Mouse (Mus musculus) heart, embryonic 11.5 days (tissue): ENCODE data around the gene Gm9747. TPM values are rescaled to one million over a fixed set of nuclear protein-coding genes. Genes with fewer than 3 reads are reported as not detected.

ENCODE experiments used
- ATAC-seq: fragments of 200-750 bp; cut with Nextera tagmentation; replicated peaks from 2 replicates; pipeline ENCODE4 v1.8.0; 2017; ENCODE audit warnings: moderate library complexity; ENCODE audit not compliant: insufficient number of reproducible peaks, low FRiP score, low TSS enrichment
- H3K27ac ChIP-seq: fragments of 300-500 bp; sonication (generic); 2 replicates; pipeline ENCODE4 v1.5.1; 2014; ENCODE audit warnings: mild to moderate bottlenecking, low read depth, low read length
- H3K27me3 ChIP-seq: fragments of 300-500 bp; sonication (generic); 2 replicates; pipeline ENCODE4 v1.6.1; 2014; ENCODE audit warnings: mild to moderate bottlenecking, low read length, mixed read lengths; ENCODE audit not compliant: control insufficient read depth, insufficient read depth
- H3K36me3 ChIP-seq: fragments of 300-500 bp; sonication (generic); 2 replicates; pipeline ENCODE4 v1.6.1; 2014; ENCODE audit warnings: mild to moderate bottlenecking, low read length, moderate library complexity, mixed read lengths; ENCODE audit not compliant: control insufficient read depth, insufficient read depth
- H3K4me1 ChIP-seq: fragments of 300-500 bp; sonication (generic); 2 replicates; pipeline ENCODE4 v1.6.1; 2014; ENCODE audit warnings: low read length; ENCODE audit not compliant: control insufficient read depth, insufficient read depth
- H3K4me2 ChIP-seq: fragments of 300-500 bp; sonication (generic); 2 replicates; pipeline ENCODE4 v1.6.1; 2014; ENCODE audit warnings: mild to moderate bottlenecking, moderate library complexity
- H3K4me3 ChIP-seq: fragments of 300-500 bp; sonication (generic); 2 replicates; pipeline ENCODE4 v1.5.1; 2014; ENCODE audit warnings: low read depth, low read length
- H3K9ac ChIP-seq: fragments of 300-500 bp; sonication (generic); 2 replicates; pipeline ENCODE4 v1.6.1; 2014; ENCODE audit warnings: mild to moderate bottlenecking, low read depth, low read length, moderate library complexity
- H3K9me3 ChIP-seq: fragments of 300-500 bp; sonication (generic); replicated peaks from 2 replicates; pipeline ENCODE4 v1.6.1; 2016; ENCODE audit warnings: low read length; ENCODE audit not compliant: control insufficient read depth
- WGBS: fragments of 180-500 bp; shearing (Covaris S2); extraction: QIAGEN DNeasy Blood & Tissue Kit; methylation state at CpG from one replicate; pipeline ENCODE4 v1.1.7; 2014; ENCODE audit not compliant: insufficient replicate concordance; 5-methylcytosine and 5-hydroxymethylcytosine counted together
- polyA plus RNA-seq: library from polyadenylated mRNA; unstranded; fragments of >200 nt; fragmentation: Nextera tagmentation; extraction: Ambion mirVana; gene quantifications from 2 replicates; pipeline ENCODE4 v1.2.1, GENCODE M21; 2014

The Gm9747 gene
- polyA plus RNA-seq, 1 experiment from 2014 or later = 33.1 TPM

GRCm38 (mm10) chr1:82283901-82284301, 51.0 kb downstream of the Gm9747 start:
- Histone ChIP-seq H3K9ac (peak overlapping the region; percentile 80), H3K27ac (peak overlapping the region; percentile 97), H3K36me3 (peaks cover 4% of the 10 kb centered on the region; the same call in 1 of the 2 replicates), H3K27me3 (peaks cover 3% of the 10 kb centered on the region), H3K4me3 (peak overlapping the region; percentile 76), H3K4me1 (peaks cover 24% of the 10 kb centered on the region), H3K4me2 (peak overlapping the region; percentile 81), H3K9me3 (no peaks in the 10 kb centered on the region)
- WGBS = 25% methylated on average over 1 of the region's 1 CpGs
- no peak for ATAC-seq

- Histone ChIP-seq H3K27ac (peak overlapping the region; percentile 97), H3K9ac (peak overlapping the region; percentile 80), H3K4me1 (peaks cover 29% of the 10 kb centered on the region), H3K9me3 (no peaks in the 10 kb centered on the region), H3K4me2 (peak overlapping the region; percentile 81), H3K27me3 (peaks cover 3% of the 10 kb centered on the region), H3K4me3 (peak overlapping the region; percentile 76), H3K36me3 (peaks cover 7% of the 10 kb centered on the region; the same call in 1 of the 2 replicates)
- WGBS = 18% methylated on average over 4 of the region's 4 CpGs
- ATAC-seq = no peak
Measured at GRCm38 (mm10) chr1:82284403-82284802, 51.5 kb downstream of the Gm9747 start.

Other genes with a start within 250 kb of the Gm9747 start
- gene Irs1, start 58.3 kb downstream of the Gm9747 start, polyA plus RNA-seq = 8.4 and 10.9 TPM in 2 replicates
- 7.9 and 8.7 TPM in 2 replicates for gene Rhbdd1, start 83.3 kb downstream of the Gm9747 start, polyA plus RNA-seq